Mouse (Mus musculus): Measurements from ENCODE around the gene Gm35134.
"Not testable (repeated sequence)": the region's sequence is repeated elsewhere in the genome, so short reads cannot be mapped to it uniquely, and the experiment has no call there.

Gene Gm35134

DNA sequence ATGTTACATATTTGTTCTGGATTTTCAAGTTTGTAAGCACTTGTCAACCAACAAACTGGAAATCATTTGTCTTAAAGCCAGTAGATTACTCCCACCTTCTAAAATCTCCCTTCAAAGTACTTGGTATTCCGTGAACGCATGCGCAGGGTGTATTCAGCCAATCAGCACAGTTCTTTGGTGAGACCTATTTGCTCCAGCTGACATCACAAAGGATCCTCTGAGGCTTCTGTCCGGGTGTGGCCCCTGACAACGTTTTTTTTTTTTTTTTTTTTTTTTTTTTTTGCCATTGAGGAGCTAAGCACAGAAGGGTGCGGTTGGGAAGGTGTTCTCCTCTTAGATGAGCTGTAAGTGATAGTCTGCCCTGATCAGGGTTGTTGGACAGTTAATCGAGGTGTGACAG lies at the start of gene Gm35134:
Gm35134 (plus strand) TSS at position 301 of the 400 bp plus-strand sequence.
- DNase-seq (ENCODE audit: low read depth in 1 of 2, low spot score in 2 of 2): not testable (repeated sequence)
